Mouse (Mus musculus) embryonic fibroblast, embryonic 13.5 days (primary cell): ENCODE measurements at regions not wholly inside any gene's neighbourhood (a gene's known extent, or its start where the extent isn't known, plus 50 kb on each side); places are given as distances from the start of the nearest gene placed in this dataset.

ENCODE experiments used
- CTCF ChIP-seq: IDR thresholded peaks from 2 replicates; pipeline ENCODE4 v1.5.1; 2011; ENCODE audit warnings: mild to moderate bottlenecking, control low read depth, low read length, moderate library complexity, borderline replicate concordance; ENCODE audit not compliant: insufficient read depth
- POLR2A ChIP-seq: IDR thresholded peaks from 2 replicates; pipeline ENCODE4 v1.6.1; 2011; ENCODE audit warnings: low read depth, mild to moderate bottlenecking, control low read depth, low read length, moderate library complexity

DNA sequence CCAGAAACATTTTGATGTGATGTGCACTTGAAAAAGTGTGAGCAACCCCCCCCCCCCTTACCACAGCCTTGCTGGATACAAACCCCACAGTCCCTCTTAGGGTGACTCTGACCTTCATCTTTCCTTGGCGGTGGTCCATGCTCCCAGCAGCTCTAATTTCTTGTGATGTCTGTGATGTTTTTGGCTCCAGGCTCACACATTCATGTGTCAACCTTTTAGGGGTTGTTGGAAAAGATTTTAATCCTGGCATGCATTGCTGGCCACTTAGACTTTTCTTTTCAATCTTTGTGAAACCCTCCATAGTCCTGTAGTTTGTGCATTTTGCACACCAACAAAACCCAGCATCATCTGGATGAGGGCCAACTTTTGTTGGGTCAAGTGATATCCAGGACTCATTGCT lies 134.9 kb upstream of the Igfbp3 start:
- TF ChIP-seq POLR2A (no peak), CTCF (no peak)
